Mouse (Mus musculus) MEL (cell line): Measurements from ENCODE around the gene Slc25a29.

ENCODE experiments used
- CHD2 ChIP-seq: IDR thresholded peaks from 2 replicates; pipeline ENCODE4 v1.6.1; 2011; ENCODE audit warnings: low read length, improper control_type of control experiment
- CTCF ChIP-seq, 3 experiments: IDR thresholded peaks in 2 of 3; conservative IDR thresholded peaks in 1 of 3; 2 replicates each; pipeline ENCODE4 v1.5.1; 2011 to 2012; ENCODE audit warnings: low read length in 3 of 3, low read depth in 2 of 3, mild to moderate bottlenecking in 2 of 3, improper control_type of control experiment in 1 of 3, inconsistent platforms in 1 of 3, mixed read lengths in 1 of 3, moderate library complexity in 1 of 3; ENCODE audit not compliant: control insufficient read depth in 1 of 3, insufficient read depth in 1 of 3, poor library complexity in 1 of 3, severe bottlenecking in 1 of 3
- EP300 ChIP-seq, 2 experiments: IDR thresholded peaks; 2 replicates each; pipeline ENCODE4 v1.6.1; 2011; ENCODE audit warnings: improper control_type of control experiment in 2 of 2, low read length in 2 of 2, low read depth in 1 of 2, mild to moderate bottlenecking in 1 of 2
- ETS1 ChIP-seq: IDR thresholded peaks from 2 replicates; pipeline ENCODE4 v1.6.1; 2012; ENCODE audit warnings: low read depth, mild to moderate bottlenecking, inconsistent platforms, low read length, improper control_type of control experiment, moderate library complexity
- HCFC1 ChIP-seq: IDR thresholded peaks from 2 replicates; pipeline ENCODE4 v1.6.1; 2012; ENCODE audit warnings: low read depth, mild to moderate bottlenecking, inconsistent platforms, low read length, improper control_type of control experiment, moderate library complexity
- MAFK ChIP-seq: IDR thresholded peaks from 2 replicates; pipeline ENCODE4 v1.6.1; 2011; ENCODE audit warnings: low read depth, mild to moderate bottlenecking, low read length, improper control_type of control experiment, borderline replicate concordance
- MAX ChIP-seq: IDR thresholded peaks from 2 replicates; pipeline ENCODE4 v1.6.1; 2011; ENCODE audit warnings: low read length, improper control_type of control experiment
- MAZ ChIP-seq: IDR thresholded peaks from 2 replicates; pipeline ENCODE4 v1.6.1; 2012; ENCODE audit warnings: low read depth, mild to moderate bottlenecking, inconsistent platforms, low read length, improper control_type of control experiment
- MEF2A ChIP-seq: IDR thresholded peaks from 2 replicates; pipeline ENCODE4 v1.6.1; 2014; ENCODE audit warnings: low read depth, mild to moderate bottlenecking, inconsistent platforms, low read length, improper control_type of control experiment; ENCODE audit not compliant: poor library complexity, insufficient replicate concordance, severe bottlenecking; ENCODE audit errors: extremely low read depth
- MXI1 ChIP-seq: IDR thresholded peaks from 2 replicates; pipeline ENCODE4 v1.6.1; 2011; ENCODE audit warnings: mild to moderate bottlenecking, low read depth, low read length, improper control_type of control experiment
- NELFE ChIP-seq: IDR thresholded peaks from 2 replicates; pipeline ENCODE4 v1.6.1; 2011; ENCODE audit warnings: low read depth, low read length, improper control_type of control experiment
- POLR2A ChIP-seq, 2 experiments: IDR thresholded peaks; 2 replicates each; pipeline ENCODE4 v1.6.1; 2011 to 2012; ENCODE audit warnings: low read length in 2 of 2, mild to moderate bottlenecking in 2 of 2, control low read depth in 1 of 2, improper control_type of control experiment in 1 of 2, low read depth in 1 of 2, moderate library complexity in 1 of 2; ENCODE audit not compliant: control insufficient read depth in 1 of 2, insufficient read depth in 1 of 2, poor library complexity in 1 of 2
- POLR2AphosphoS2 ChIP-seq: IDR thresholded peaks from 2 replicates; pipeline ENCODE4 v1.6.1; 2011; ENCODE audit warnings: low read length, improper control_type of control experiment
- SIN3A ChIP-seq: IDR thresholded peaks from 2 replicates; pipeline ENCODE4 v1.6.1; 2012; ENCODE audit warnings: low read length, improper control_type of control experiment, inconsistent platforms

DNA sequence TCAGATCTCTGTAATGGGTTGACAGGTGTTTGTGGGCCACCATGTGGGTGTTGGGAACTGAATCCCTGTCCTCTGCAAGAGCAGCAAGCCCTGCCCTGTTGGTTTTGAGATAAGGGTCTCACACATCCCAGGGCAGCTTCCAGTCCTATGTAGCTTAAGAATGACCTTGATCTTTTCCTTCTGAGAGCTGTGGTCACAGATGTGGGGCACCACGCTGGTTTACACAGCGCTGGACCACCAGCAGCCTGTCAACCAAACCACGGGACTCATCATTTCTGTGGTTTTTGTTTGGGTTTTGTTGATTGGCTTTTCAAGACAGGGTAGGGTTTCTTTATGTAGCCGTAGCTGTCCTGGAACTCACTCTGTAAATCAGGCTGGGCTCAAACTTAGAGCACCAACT lies 50.5 kb downstream of the Slc25a29 start:
- TF ChIP-seq EP300 (IDR thresholded peaks at IDR 0.05; ENCODE audit: low read depth in 1 of 2, low read length in 2 of 2) (no peak), MAZ (no peak), CTCF (IDR thresholded peaks at IDR 0.05 in 2 of 3, conservative IDR thresholded peaks at IDR 0.05 in 1 of 3; ENCODE audit: control insufficient read depth in 1 of 3, insufficient read depth in 1 of 3, low read depth in 2 of 3, low read length in 3 of 3, poor library complexity in 1 of 3, severe bottlenecking in 1 of 3) (no peak), HCFC1 (no peak), POLR2A (IDR thresholded peaks at IDR 0.05; ENCODE audit: control insufficient read depth in 1 of 2, insufficient read depth in 1 of 2, low read depth in 1 of 2, low read length in 2 of 2, poor library complexity in 1 of 2) (no peak), MAX (no peak), MXI1 (no peak), NELFE (no peak), MAFK (no peak), ETS1 (no peak), MEF2A (no peak), POLR2AphosphoS2 (no peak), SIN3A (no peak), CHD2 (no peak)
